Mouse (Mus musculus) myocyte (in vitro differentiated cells): ENCODE results near the gene Popdc2. TPM values are rescaled to one million over a fixed set of nuclear protein-coding genes. Genes with fewer than 3 reads are reported as not detected.

Source experiments
- H3K27me3 ChIP-seq: one replicate; pipeline ENCODE4 v1.6.1; 2011; ENCODE audit not compliant: control insufficient read depth, insufficient read depth, insufficient read length
- H3K36me3 ChIP-seq: one replicate; pipeline ENCODE4 v1.6.1; 2011; ENCODE audit not compliant: control insufficient read depth, insufficient read depth
- H3K4me2 ChIP-seq: one replicate; pipeline ENCODE4 v1.6.1; 2011; ENCODE audit warnings: low read depth, control low read depth
- H3K4me3 ChIP-seq: one replicate; pipeline ENCODE4 v1.5.1; 2011; ENCODE audit warnings: mild to moderate bottlenecking, control low read depth, moderate library complexity
- H3K79me2 ChIP-seq: one replicate; pipeline ENCODE4 v1.6.1; 2011; ENCODE audit not compliant: control insufficient read depth, insufficient read depth
- H3ac ChIP-seq: one replicate; pipeline ENCODE4 v1.6.1; 2011; ENCODE audit not compliant: control insufficient read depth, insufficient read length
- CEBPB ChIP-seq: IDR thresholded peaks from 2 replicates; pipeline ENCODE4 v1.6.1; 2011; ENCODE audit warnings: mild to moderate bottlenecking, moderate library complexity; ENCODE audit not compliant: poor library complexity, insufficient read depth, severe bottlenecking
- E2F4 ChIP-seq: IDR thresholded peaks from one replicate; pipeline ENCODE4 v1.6.1; 2011; ENCODE audit warnings: mild to moderate bottlenecking, control low read depth, moderate library complexity; ENCODE audit not compliant: insufficient read depth
- MAX ChIP-seq: IDR thresholded peaks from one replicate; pipeline ENCODE4 v1.6.1; 2011; ENCODE audit warnings: low read depth, mild to moderate bottlenecking, control low read depth
- MYOD1 ChIP-seq, 3 experiments: IDR thresholded peaks; one replicate each; pipeline ENCODE4 v1.6.1; 2011; ENCODE audit warnings: control low read depth in 2 of 3, low read depth in 2 of 3, mild to moderate bottlenecking in 2 of 3, moderate library complexity in 1 of 3; ENCODE audit not compliant: insufficient read length in 2 of 3, control insufficient read depth in 1 of 3
- MYOG ChIP-seq, 3 experiments: IDR thresholded peaks; one replicate each; pipeline ENCODE4 v1.6.1; 2011; ENCODE audit warnings: control low read depth in 2 of 3, low read depth in 2 of 3, mild to moderate bottlenecking in 2 of 3; ENCODE audit not compliant: insufficient read length in 2 of 3, control insufficient read depth in 1 of 3, insufficient read depth in 1 of 3
- POLR2A ChIP-seq: IDR thresholded peaks from one replicate; pipeline ENCODE4 v1.6.1; 2011; ENCODE audit warnings: low read depth, mild to moderate bottlenecking, control low read depth, moderate library complexity; ENCODE audit not compliant: insufficient read length
- POLR2AphosphoS2 ChIP-seq: IDR thresholded peaks from one replicate; pipeline ENCODE4 v1.6.1; 2011; ENCODE audit warnings: low read depth, control low read depth; ENCODE audit not compliant: insufficient read length
- REST ChIP-seq: IDR thresholded peaks from one replicate; pipeline ENCODE4 v1.6.1; 2011; ENCODE audit warnings: mild to moderate bottlenecking, control low read depth, moderate library complexity; ENCODE audit not compliant: insufficient read depth, insufficient read length
- SRF ChIP-seq: IDR thresholded peaks from one replicate; pipeline ENCODE4 v1.6.1; 2011; ENCODE audit warnings: low read depth; ENCODE audit not compliant: control insufficient read depth, insufficient read length
- TCF12 ChIP-seq: IDR thresholded peaks from one replicate; pipeline ENCODE4 v1.6.1; 2011; ENCODE audit warnings: mild to moderate bottlenecking, control low read depth; ENCODE audit not compliant: poor library complexity, insufficient read depth, severe bottlenecking
- TCF3 ChIP-seq: IDR thresholded peaks from one replicate; pipeline ENCODE4 v1.6.1; 2011; ENCODE audit warnings: low read depth, control low read depth; ENCODE audit not compliant: insufficient read length
- USF1 ChIP-seq: IDR thresholded peaks from one replicate; pipeline ENCODE4 v1.6.1; 2011; ENCODE audit warnings: low read depth, mild to moderate bottlenecking, control low read depth, moderate library complexity
- polyA plus RNA-seq: library from polyadenylated mRNA; unstranded; fragments of >200 nt; fragmentation: generic; extraction: Trizol; gene quantifications from one replicate; pipeline ENCODE4 v1.2.1, GENCODE M21; 2012; ENCODE audit warnings: missing spikeins

The Popdc2 gene
- polyA plus RNA-seq, 1 experiment, result 10.5 TPM

- H3K36me3 ChIP-seq, result no peaks in the 10 kb centered on the region
- H3K4me3 ChIP-seq, result no peak overlapping the region
- no peak for TF ChIP-seq SRF
- no peak for TF ChIP-seq REST
- TF ChIP-seq CEBPB, result no peak
- no peak for TF ChIP-seq TCF12
- no peak for TF ChIP-seq USF1
- TF ChIP-seq TCF3, result no peak
- TF ChIP-seq MAX, result no peak
- TF ChIP-seq POLR2A, result no peak
- no peak for TF ChIP-seq E2F4
- TF ChIP-seq POLR2AphosphoS2, result no peak
- peak overlapping the region; percentile 56 for H3K4me2 ChIP-seq
- no peaks in the 10 kb centered on the region for H3K79me2 ChIP-seq
- no peaks in the 10 kb centered on the region for H3K27me3 ChIP-seq
- H3ac ChIP-seq, result no peak overlapping the region
Measured at GRCm38 (mm10) chr16:38388757-38389156, 26.7 kb downstream of the Popdc2 start.

GRCm38 (mm10) chr16:38389284-38389893, 27.4 kb downstream of the Popdc2 start:
- no peak for TF ChIP-seq REST
- peak; percentile 46 for TF ChIP-seq SRF
- TF ChIP-seq MAX, result no peak
- peak; percentile 83 for TF ChIP-seq TCF12
- no peak for TF ChIP-seq E2F4
- peak; percentile 66 to 92 (median 87) for TF ChIP-seq MYOG (IDR thresholded peaks at IDR 0.05; ENCODE audit: control insufficient read depth in 1 of 3, insufficient read depth in 1 of 3, insufficient read length in 2 of 3, low read depth in 2 of 3)
- TF ChIP-seq POLR2A, result no peak
- no peak for TF ChIP-seq USF1
- TF ChIP-seq MYOD1 (IDR thresholded peaks at IDR 0.05; ENCODE audit: control insufficient read depth in 1 of 3, insufficient read length in 2 of 3, low read depth in 2 of 3), result peak; percentile 28 to 91 (median 75)
- TF ChIP-seq TCF3, result peak; percentile 49
- TF ChIP-seq POLR2AphosphoS2, result no peak
- Histone ChIP-seq H3K36me3 (no peaks in the 10 kb centered on the region), H3K4me2 (peak overlapping the region; percentile 56), H3ac (no peak overlapping the region), H3K27me3 (no peaks in the 10 kb centered on the region), H3K4me3 (no peak overlapping the region), H3K79me2 (no peaks in the 10 kb centered on the region)

- H3ac ChIP-seq, result no peak overlapping the region
- no peaks in the 10 kb centered on the region for H3K27me3 ChIP-seq
- no peak overlapping the region for H3K4me2 ChIP-seq
- no peaks in the 10 kb centered on the region for H3K36me3 ChIP-seq
- H3K4me3 ChIP-seq, result no peak overlapping the region
- TF ChIP-seq REST, result no peak
- no peak for TF ChIP-seq SRF
- TF ChIP-seq MYOD1 (IDR thresholded peaks at IDR 0.05; ENCODE audit: control insufficient read depth in 1 of 3, insufficient read length in 2 of 3, low read depth in 2 of 3), result no peak
- no peak for TF ChIP-seq MYOG (IDR thresholded peaks at IDR 0.05; ENCODE audit: control insufficient read depth in 1 of 3, insufficient read depth in 1 of 3, insufficient read length in 2 of 3, low read depth in 2 of 3)
- no peak for TF ChIP-seq MAX
- no peak for TF ChIP-seq E2F4
- no peak for TF ChIP-seq CEBPB
- TF ChIP-seq POLR2AphosphoS2, result no peak
- TF ChIP-seq TCF3, result no peak
- TF ChIP-seq POLR2A, result no peak
- no peak for TF ChIP-seq TCF12
- no peak for TF ChIP-seq USF1
- H3K79me2 ChIP-seq, result no peaks in the 10 kb centered on the region
Measured at GRCm38 (mm10) chr16:38390322-38390721, 28.3 kb downstream of the Popdc2 start.

GRCm38 (mm10) chr16:38392126-38392894, 30.3 kb downstream of the Popdc2 start:
- H3K4me2 ChIP-seq, result no peak overlapping the region
- H3K79me2 ChIP-seq, result no peaks in the 10 kb centered on the region
- no peak overlapping the region for H3ac ChIP-seq
- TF ChIP-seq POLR2AphosphoS2 (no peak), POLR2A (no peak), MYOG (IDR thresholded peaks at IDR 0.05; ENCODE audit: control insufficient read depth in 1 of 3, insufficient read depth in 1 of 3, insufficient read length in 2 of 3, low read depth in 2 of 3) (peak in 1 of 3 experiments; percentile 4), MYOD1 (IDR thresholded peaks at IDR 0.05; ENCODE audit: control insufficient read depth in 1 of 3, insufficient read length in 2 of 3, low read depth in 2 of 3) (no peak), CEBPB (no peak)
- H3K36me3 ChIP-seq, result no peaks in the 10 kb centered on the region
- no peak overlapping the region for H3K4me3 ChIP-seq
- no peaks in the 10 kb centered on the region for H3K27me3 ChIP-seq
